Mouse (Mus musculus): Measurements from ENCODE around the gene Trmu.

DNA sequence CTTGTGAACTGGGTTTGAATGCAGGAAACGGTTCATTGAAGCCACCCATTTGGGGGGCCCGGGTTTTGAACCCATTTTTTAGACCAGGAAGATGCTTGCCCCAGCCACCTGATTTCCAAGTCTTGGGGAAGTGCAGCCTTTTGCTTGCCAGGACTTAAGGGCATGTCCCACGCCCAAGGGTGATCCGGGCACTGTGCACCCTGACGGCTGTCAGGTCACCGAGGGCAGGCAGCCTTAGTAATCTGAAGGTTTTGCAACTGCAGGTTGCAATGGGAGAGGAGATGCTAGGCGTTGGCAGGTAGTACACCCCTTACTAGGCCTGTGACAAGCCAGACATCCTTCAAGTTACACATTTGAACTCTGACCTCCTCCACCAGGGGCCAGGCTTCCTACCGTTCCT lies 46.5 kb upstream of the Trmu start:
- TF ChIP-seq GATA1 (IDR thresholded peaks at IDR 0.05; ENCODE audit: low read length) (no peak), TAL1 (IDR thresholded peaks at IDR 0.05; ENCODE audit: low read length) (no peak)

All from erythroblast, embryonic 14.5 days (primary cell).